Mouse (Mus musculus) intestine, postnatal 0 days (tissue): ENCODE data around the gene Stx8. TPM values are rescaled to one million over a fixed set of nuclear protein-coding genes. Genes with fewer than 3 reads are reported as not detected.

ENCODE experiments used
- ATAC-seq: fragments of 200-750 bp; cut with Nextera tagmentation; 2 replicates; pipeline ENCODE4 v1.8.0; 2017; ENCODE audit warnings: mild to moderate bottlenecking, moderate TSS enrichment, moderate library complexity
- H3K27ac ChIP-seq: fragments of 300-500 bp; sonication (generic); 2 replicates; pipeline ENCODE4 v1.5.1; 2014; ENCODE audit warnings: mild to moderate bottlenecking, low read depth, low read length, moderate library complexity
- H3K27me3 ChIP-seq: fragments of 300-500 bp; sonication (generic); replicated peaks from 2 replicates; pipeline ENCODE4 v1.6.1; 2014; ENCODE audit warnings: low read length, mixed read lengths; ENCODE audit not compliant: control insufficient read depth, insufficient read depth
- H3K36me3 ChIP-seq: fragments of 300-500 bp; sonication (generic); 2 replicates; pipeline ENCODE4 v1.6.1; 2014; ENCODE audit warnings: mild to moderate bottlenecking, moderate library complexity; ENCODE audit not compliant: control insufficient read depth, insufficient read depth
- H3K4me1 ChIP-seq: fragments of 300-500 bp; sonication (generic); replicated peaks from 2 replicates; pipeline ENCODE4 v1.6.1; 2014; ENCODE audit warnings: antibody characterized with exemption, low read length, mixed read lengths; ENCODE audit not compliant: control insufficient read depth, insufficient read depth
- H3K4me2 ChIP-seq: fragments of 300-500 bp; sonication (generic); replicated peaks from 2 replicates; pipeline ENCODE4 v1.6.1; 2014; ENCODE audit warnings: low read depth, mild to moderate bottlenecking, moderate library complexity
- H3K4me3 ChIP-seq: fragments of 300-500 bp; sonication (generic); 2 replicates; pipeline ENCODE4 v1.5.1; 2014; ENCODE audit warnings: low read depth, low read length
- H3K9ac ChIP-seq: fragments of 300-500 bp; sonication (generic); 2 replicates; pipeline ENCODE4 v1.6.1; 2014; ENCODE audit warnings: mild to moderate bottlenecking, low read depth, low read length
- H3K9me3 ChIP-seq: fragments of 300-500 bp; sonication (generic); 2 replicates; pipeline ENCODE4 v1.6.1; 2016; ENCODE audit warnings: mixed run types; ENCODE audit not compliant: control insufficient read depth
- CTCF ChIP-seq: sonication (generic); IDR thresholded peaks from 2 replicates; pipeline ENCODE4 v1.5.1; 2016; ENCODE audit warnings: low read depth, mild to moderate bottlenecking, control low read depth, antibody characterized with exemption, moderate library complexity
- WGBS: fragments of 180-500 bp; shearing (Covaris S2); extraction: QIAGEN DNeasy Blood & Tissue Kit; methylation state at CpG from one replicate; pipeline ENCODE4 v1.1.7; 2014; 5-methylcytosine and 5-hydroxymethylcytosine counted together
- polyA plus RNA-seq: library from polyadenylated mRNA; unstranded; fragments of >200 nt; fragmentation: Nextera tagmentation; extraction: Ambion mirVana; gene quantifications from 2 replicates; pipeline ENCODE4 v1.2.1, GENCODE M21; 2015

Stx8 gene
- polyA plus RNA-seq, 1 experiment from 2014 or later: 79.1 TPM

DNA sequence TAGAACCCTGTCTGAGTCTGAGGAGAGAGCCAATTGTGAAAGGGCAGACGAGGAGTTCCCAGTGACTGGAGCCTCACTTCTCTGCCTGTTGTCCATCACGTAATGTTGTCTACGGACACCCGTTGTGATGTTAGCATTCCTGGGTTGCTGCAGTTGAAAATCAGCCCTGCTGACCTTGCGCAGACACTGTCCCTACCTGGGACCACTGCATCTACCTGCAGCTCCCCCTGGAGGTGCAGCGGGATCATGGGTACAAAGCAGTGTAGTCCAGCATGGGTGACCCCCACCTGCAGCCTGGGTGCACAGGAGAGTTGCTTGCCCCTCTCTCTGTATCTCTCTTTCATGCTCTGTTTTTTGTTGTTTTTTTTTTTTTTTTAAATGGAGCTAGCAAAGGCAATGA is 148.2 kb downstream of the Stx8 start:
- H3K4me2 ChIP-seq: no peak overlapping the region
- WGBS: 52% methylated on average over 6 of the region's 6 CpGs
- H3K36me3 ChIP-seq: no peaks in the 10 kb centered on the region; the same call in 1 of the 2 replicates
- no peaks in the 10 kb centered on the region for H3K9me3 ChIP-seq
- H3K4me1 ChIP-seq: no peaks in the 10 kb centered on the region
- H3K27me3 ChIP-seq: no peaks in the 10 kb centered on the region
- H3K9ac ChIP-seq: no peak overlapping the region
- no peak for ATAC-seq
- no peak overlapping the region for H3K27ac ChIP-seq
- TF ChIP-seq CTCF: peak; percentile 54
- H3K4me3 ChIP-seq: no peak overlapping the region

DNA sequence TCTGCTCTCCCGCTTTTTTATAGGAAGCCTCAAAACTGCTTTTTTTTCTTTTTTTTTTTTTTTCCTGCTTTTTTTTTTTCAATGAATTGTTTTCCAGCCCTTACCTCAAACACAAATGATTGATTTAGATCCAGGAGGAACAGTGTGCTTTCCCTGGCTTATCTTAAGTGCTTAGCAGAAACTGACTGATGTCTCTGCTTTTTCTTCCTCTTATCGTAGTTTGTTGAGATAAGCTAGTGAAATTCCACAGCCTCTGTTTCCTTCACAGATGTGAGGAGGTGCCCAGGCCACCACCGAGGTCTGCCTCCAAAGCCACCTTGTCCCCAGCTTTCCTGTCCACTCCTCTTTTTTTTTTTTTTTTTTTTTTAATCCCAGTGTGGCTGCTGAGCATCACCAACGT is 150.2 kb downstream of the Stx8 start:
- H3K9ac ChIP-seq: no peak overlapping the region
- ATAC-seq: no peak
- no peak overlapping the region for H3K4me3 ChIP-seq
- no peaks in the 10 kb centered on the region for H3K27me3 ChIP-seq
- no peaks in the 10 kb centered on the region for H3K9me3 ChIP-seq
- no peak overlapping the region for H3K4me2 ChIP-seq
- no peak for TF ChIP-seq CTCF
- no peak overlapping the region for H3K27ac ChIP-seq
- 36% methylated on average over 4 of the region's 4 CpGs for WGBS
- H3K36me3 ChIP-seq: no peaks in the 10 kb centered on the region
- no peaks in the 10 kb centered on the region for H3K4me1 ChIP-seq

DNA sequence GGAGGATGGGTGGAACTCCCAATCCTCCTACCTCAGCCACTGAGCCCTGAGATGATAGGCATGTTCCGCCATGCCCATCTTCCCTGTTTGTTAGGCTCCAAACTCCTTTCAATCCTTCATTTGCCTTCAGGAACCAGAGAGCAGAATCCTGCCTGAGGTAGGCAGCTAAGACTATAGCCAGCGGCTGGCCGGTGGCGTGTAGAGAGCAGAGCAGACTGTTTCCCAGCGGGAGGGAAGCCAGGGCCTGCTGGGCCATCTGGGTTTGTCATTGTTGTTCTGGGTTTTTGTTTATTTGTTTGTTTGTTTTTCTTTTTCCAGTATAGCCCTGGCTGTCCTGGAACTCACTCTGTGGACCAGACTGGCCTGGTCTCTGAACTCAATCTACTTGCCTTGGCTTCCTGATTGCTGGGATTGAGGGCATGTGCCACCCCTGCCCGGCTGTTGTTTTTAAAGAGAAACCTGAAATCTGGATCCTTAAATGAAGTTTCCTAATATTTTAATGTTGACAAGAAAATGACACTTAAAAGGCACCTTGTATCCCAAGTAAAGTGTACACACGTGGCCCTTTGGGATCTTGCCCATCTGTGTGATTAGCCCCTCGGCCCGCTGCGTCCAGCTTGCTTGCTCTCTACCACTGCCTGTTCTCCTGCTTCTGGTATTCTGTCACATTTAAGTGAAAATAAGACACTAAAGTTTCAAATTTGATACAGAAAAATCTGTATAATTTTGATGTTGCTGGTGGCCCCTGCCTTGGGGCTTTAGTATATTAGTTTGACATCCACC is 152.1 kb downstream of the Stx8 start:
- Histone ChIP-seq H3K27me3 (no peaks in the 10 kb centered on the region), H3K27ac (no peak overlapping the region), H3K4me3 (no peak overlapping the region), H3K4me2 (no peak overlapping the region), H3K36me3 (no peaks in the 10 kb centered on the region), H3K4me1 (no peaks in the 10 kb centered on the region), H3K9me3 (no peaks in the 10 kb centered on the region), H3K9ac (no peak overlapping the region)
- TF ChIP-seq CTCF: no peak
- WGBS: 95% methylated on average over 10 of the region's 10 CpGs
- ATAC-seq: no peak

DNA sequence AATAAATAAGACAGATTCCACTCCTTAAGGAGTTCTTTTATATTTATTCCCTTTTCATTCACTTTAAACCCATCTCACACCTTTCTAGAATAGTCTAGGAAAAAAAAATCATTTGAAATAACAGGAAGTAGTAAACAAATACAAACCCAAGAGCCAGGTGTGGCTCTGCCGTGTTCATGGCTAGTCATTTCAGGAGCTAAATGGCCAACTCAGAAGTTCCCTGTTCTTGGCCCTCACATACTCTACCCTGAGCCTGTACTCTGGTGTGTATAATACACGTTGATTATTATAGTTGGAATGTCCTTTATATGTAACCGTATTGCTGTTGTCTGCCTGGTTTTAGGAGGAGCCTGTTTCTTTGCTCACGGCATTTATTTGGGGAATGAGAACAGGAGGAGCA is 152.7 kb downstream of the Stx8 start:
- Histone ChIP-seq H3K36me3 (no peaks in the 10 kb centered on the region), H3K27me3 (no peaks in the 10 kb centered on the region), H3K4me3 (no peak overlapping the region), H3K27ac (no peak overlapping the region), H3K4me1 (no peaks in the 10 kb centered on the region), H3K9me3 (no peaks in the 10 kb centered on the region), H3K4me2 (no peak overlapping the region), H3K9ac (no peak overlapping the region)
- no peak for ATAC-seq
- no peak for TF ChIP-seq CTCF
- whole genome bisulfite sequencing: 82% methylated on average over 4 of the region's 4 CpGs

DNA sequence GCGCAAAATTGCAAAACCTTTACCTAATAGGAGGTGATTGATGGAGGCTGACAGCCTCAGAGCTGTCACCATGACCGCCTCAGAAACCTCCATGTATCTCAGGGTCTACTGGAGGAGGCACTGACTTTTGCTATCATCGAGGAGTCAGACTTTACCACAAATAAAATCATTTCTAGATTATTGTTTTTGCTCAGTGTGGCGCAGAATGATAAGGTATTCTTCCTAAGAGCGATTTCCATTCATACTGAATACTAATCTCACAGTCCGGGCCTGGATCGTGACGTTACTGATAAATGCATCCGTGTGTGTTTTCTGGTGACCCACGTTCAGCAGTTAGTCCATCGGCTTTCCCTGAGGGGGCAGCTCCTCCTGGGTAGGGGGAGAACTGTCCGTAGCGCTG is 153.1 kb downstream of the Stx8 start:
- Histone ChIP-seq H3K27me3 (no peaks in the 10 kb centered on the region), H3K9ac (no peak overlapping the region), H3K4me1 (no peaks in the 10 kb centered on the region), H3K4me3 (no peak overlapping the region), H3K27ac (no peak overlapping the region), H3K9me3 (no peaks in the 10 kb centered on the region), H3K4me2 (no peak overlapping the region), H3K36me3 (no peaks in the 10 kb centered on the region)
- no peak for TF ChIP-seq CTCF
- 91% methylated on average over 13 of the region's 13 CpGs for WGBS
- no peak for ATAC-seq

DNA sequence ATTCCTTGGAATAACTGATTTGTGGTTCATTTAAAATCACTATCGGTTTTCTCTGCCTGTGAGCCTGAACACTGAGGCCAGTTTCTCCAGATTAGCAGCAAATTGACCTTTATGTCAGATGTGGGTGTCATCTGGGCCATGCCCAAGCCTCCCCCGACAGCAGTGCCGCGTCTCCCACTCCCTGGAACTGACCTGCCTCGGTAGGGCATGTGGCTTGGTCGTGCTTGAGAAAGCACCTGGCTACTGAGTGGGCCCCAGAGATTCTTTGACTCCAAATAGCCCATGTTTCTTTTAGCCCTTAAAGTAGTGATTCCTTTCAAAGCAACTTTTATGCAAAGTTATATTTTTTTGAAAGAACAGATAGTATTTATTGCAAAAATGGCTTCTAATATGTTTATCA is 155.3 kb downstream of the Stx8 start:
- Histone ChIP-seq H3K4me1 (no peaks in the 10 kb centered on the region), H3K27me3 (no peaks in the 10 kb centered on the region), H3K9ac (no peak overlapping the region), H3K4me2 (no peak overlapping the region), H3K4me3 (no peak overlapping the region), H3K36me3 (no peaks in the 10 kb centered on the region), H3K27ac (no peak overlapping the region), H3K9me3 (no peaks in the 10 kb centered on the region)
- no peak for TF ChIP-seq CTCF
- WGBS: 64% methylated on average over 6 of the region's 6 CpGs
- ATAC-seq: no peak

DNA sequence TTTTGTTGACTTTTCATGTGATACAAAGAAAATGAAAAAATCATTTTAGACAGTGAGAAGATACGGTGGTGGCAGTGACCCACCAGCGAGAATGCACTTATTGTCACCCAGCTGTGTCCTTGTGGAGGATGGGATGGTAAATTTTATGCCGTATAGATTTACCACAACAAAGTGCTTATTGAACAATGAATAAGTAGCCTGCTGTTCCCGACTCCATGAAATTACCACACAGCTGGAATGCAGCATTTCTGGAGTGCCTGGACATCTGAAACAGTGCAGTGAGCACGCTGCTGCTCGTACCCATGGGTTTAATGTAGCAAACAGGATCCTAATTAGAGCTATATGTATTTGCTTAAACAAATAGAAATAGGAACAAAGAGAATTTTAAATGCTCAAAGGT is 155.7 kb downstream of the Stx8 start:
- TF ChIP-seq CTCF: no peak
- WGBS: 74% methylated on average over 6 of the region's 6 CpGs

More for the DNA sequence above, 155.7 kb downstream of the Stx8 start:
- no peak for ATAC-seq
- Histone ChIP-seq H3K4me1 (no peaks in the 10 kb centered on the region), H3K27me3 (no peaks in the 10 kb centered on the region), H3K9ac (no peak overlapping the region), H3K9me3 (no peaks in the 10 kb centered on the region), H3K27ac (no peak overlapping the region), H3K4me2 (no peak overlapping the region), H3K36me3 (no peaks in the 10 kb centered on the region), H3K4me3 (no peak overlapping the region)
